Mouse (Mus musculus) gastrocnemius, postnatal 10 days (tissue): Measurements from ENCODE around the gene Frmd4b. TPM values are rescaled to one million over a fixed set of nuclear protein-coding genes. Genes with fewer than 3 reads are reported as not detected.
"Not testable (repeated sequence)": the region's sequence is repeated elsewhere in the genome, so short reads cannot be mapped to it uniquely, and the experiment has no call there.

Experiments used
- DNase-seq: peaks from one replicate; pipeline ENCODE4 v3.0.0; 2021; ENCODE audit warnings: mixed read lengths
- total RNA-seq, 2 experiments: library from RNA; stranded (reverse); gene quantifications; 2 replicates each; pipeline ENCODE4 v1.2.3; 2021

The Frmd4b gene
- total RNA-seq, 2 experiments from 2014 or later = 20.2 to 25.4 TPM

DNA sequence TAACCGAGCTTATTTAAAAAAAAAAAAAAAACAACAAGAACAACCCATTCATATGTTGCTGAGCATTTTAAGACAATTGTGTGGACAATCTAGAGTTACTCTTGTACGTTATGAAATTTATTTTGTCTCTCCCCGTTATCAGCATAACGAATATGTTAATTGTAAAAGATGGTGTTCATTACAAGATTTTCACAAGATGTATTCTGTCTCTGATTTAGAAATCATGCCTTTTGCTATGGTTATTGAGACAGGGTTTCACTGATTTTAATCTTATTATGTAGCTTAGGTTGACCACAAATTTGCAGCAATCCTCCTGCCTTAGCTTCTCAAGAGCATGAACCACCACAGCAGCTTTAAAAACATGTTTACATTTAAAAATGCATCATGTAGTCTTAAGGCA is 327.5 kb downstream of the Frmd4b start:
- DNase-seq = no peak

DNA sequence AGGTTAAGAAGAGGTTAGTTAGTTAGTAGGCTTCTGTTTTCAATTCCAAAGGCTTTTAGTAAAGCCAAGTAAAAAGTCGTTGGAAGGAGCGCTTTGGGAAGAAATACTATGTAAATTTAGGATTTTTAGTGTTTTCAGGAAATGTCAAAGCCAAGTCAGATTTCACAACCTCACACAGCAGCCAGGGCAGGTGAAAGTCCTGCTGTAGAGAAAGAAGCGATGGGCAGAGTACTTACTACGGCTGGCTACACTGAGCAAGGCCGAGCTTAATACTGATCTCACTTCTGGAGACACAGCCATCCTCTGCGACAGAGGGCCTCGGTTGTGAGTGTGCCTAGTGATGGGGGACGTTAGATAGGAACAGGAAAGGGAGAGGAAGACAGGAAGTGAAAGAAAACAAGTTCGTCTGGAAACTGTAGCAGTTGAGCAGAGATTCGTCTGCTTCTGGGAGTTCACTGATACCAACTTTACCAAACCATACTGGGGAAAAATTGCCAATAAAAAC is 328.0 kb downstream of the Frmd4b start:
- no peak for DNase-seq

DNA sequence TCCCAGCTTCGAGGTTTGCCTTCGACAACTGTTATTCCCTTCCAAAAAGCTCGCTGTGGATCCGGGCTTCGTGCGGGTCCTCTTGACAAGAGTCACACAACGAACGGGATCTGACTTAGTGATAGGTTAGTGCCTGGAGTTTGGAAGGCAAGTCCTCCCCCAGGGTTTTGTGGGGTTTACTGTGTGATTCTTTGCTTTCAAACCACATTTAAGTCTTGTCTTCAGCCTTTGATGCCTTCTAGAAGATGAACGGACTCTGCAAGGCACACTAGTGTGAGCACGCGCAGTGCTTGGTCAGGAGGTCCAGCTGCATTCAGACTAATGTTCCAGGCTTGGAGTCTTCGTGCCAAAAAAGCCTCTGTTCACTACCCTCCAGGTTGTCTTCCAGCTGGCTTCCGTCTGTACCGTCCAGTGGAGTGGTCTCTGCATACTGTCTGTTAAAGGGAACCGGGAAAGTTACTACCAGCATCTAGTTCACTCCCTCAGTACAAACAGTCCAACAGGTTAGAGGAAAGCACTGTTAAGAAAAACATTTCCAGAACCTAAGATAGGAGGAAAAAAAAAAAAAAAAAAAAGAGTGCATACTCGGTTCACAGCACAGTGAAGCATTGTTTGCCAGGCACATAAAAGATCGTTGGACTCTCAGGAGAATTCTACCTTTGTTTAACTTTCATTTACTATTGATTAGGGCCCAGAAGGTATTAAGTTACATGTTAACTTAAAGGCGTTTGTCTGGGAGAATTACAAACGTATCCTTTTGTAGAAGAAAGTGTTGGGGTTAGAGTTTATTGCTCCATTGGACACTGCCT is 329.1 kb downstream of the Frmd4b start:
- DNase-seq = no peak

DNA sequence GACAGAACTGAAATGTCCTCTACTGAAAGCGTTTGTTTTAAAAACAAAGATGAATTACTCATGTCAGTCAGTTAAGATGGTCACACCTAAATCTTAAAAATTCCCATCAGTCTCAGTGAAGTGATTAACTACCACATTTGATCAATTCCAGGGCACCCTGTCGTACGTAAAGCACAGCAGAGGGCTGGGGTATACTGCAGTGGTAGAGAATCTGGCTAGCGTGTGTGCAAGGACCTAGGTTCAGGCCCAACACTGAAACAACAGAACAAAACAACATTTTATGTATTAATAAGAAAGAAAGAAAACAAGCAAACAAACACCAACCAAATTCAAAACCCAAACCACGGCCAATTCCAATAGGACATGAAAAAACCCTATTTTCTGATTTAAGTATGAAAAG is 331.0 kb downstream of the Frmd4b start:
- DNase-seq = no peak

DNA sequence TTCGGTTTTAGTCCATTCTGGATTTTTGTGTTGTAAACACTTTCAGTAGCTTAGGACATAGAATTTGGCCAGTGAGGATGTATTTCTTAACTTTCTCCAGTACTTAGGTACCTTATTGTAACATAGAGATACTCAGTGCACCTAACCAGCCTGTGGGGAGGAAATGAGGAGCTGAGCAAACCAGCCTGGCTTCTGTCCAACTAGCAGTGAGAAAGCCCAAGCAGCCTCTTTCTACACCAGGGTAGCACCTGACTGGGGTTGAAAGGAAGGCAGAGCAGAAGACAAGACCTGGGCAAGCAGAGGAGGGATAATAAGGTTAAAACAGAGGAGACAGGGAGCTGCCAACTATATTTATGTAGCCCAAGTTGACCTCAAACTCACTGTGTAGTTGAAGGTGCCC is 333.7 kb downstream of the Frmd4b start:
- no peak for DNase-seq

DNA sequence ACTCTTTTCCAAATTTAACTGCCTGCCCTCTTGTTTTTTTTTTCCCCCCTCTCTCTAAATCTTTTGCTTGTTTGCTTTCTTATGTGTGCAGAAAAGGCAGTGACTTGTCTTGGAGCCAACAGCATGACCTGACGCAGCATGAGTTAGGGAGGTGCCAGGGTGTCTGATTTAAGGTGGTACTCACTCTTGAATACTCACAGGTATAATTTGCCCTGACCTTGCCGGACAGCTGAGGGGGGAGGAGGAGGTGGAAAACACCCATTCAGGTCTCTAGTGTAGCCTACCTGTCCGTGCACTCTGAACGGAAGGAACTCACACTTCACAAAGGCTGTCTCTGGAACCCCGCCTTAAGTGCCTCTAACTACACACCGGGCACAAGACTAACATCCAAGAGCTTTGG is 338.5 kb downstream of the Frmd4b start:
- DNase-seq = no peak

DNA sequence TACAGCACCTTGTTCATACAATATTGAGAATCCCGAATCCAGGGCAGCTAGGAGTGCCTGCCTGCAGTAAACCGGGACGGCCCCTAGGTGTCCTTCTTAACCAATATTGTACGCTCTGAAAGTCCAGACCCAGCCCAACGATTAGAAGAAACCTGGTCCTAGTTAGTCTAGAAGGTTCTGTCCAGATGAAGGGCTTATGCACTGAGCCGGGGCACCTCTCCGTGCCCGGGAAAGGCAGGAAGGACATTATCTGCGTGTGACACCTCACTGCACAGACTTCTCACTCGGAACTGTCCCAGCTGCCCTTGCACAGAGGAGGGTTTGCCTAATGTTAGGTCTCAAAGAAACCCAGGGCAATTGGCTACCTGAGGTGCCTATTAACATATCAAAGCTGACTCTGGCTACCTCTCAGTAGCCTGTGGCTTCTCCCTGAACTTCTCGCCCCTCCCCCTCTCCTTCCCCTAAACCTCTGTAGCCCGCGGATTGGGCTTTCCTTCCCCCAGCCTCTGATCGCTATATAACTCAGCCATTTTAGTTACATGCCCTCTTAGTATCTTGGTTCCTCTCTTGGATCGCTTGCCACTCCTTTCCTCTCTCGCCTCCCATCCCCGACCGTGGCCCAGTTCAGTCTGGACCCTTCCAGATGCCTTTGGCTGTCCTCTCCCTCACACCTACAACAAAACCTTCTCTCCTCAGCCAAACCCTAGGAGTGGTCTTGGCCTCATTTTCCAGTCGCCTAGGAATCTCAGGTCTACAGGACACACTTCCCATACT is 339.1 kb downstream of the Frmd4b start:
- peak; percentile 75 for DNase-seq

DNA sequence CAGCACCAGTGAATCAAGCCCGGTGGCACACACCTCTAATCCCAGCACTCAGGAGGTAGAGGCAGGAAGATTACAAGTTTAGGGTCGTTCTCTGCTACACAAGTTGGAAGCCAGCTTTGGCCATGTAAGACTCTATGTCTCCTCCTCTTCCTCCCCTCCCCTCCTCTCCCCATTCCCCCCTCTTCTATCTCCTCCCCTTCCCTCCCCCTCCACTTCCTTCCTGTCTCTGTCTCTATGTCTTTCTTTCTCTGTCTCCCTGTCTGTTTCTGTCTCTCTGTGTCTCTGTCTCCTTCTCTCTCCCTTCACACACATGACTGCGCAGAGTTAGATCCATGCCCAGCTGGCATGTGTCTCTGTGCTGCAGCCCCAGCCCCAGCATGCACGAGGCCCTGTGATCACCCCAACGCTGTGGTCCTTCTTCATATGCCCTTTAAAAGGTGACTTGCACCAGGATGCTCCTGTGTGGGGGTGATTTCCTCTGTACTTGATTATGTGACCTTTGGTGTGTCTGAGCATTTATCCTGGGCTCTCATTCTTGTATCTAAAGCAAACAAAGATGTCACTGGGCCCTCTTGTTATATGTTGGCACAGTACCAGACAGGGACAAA is 340.3 kb downstream of the Frmd4b start:
- DNase-seq = no peak

DNA sequence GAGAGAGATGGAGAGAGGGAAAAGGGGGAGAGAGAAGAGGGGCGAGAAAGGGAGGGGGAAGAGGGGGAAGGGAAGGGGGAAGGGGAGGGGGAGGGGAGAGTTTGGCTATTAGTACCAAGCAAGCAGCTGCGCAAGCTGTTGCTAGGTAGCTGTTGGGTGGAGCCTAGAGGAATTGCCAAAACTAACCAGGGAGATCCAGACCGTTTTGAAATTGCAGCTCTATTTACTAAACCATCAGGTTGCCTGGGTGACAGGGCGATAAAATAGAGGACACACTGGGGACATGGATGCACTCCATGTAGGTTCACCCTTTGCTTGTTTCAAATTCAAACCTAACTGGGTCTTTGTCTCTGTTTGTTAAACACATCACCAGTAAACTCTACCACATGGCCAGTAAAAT is 341.0 kb downstream of the Frmd4b start:
- DNase-seq = no peak

DNA sequence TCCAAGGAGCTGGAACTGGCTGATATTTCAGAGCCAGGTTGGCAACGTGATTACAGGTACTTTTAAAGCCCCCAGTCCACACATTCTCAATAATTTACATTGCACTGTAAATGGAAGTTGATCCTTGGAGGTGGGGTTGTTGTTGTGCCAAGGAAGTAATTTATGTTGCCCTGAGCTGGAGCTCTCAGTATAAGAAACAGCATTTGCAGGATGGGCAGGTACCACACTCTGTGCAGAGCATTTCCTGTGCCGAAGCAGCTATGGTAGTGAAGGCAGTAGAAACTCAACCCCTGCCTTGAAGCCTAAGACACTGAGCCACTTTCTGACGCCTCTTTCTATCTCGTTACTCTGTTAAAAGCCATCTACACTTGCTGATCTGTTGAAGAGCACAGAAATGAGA is 341.6 kb downstream of the Frmd4b start:
- DNase-seq = no peak

DNA sequence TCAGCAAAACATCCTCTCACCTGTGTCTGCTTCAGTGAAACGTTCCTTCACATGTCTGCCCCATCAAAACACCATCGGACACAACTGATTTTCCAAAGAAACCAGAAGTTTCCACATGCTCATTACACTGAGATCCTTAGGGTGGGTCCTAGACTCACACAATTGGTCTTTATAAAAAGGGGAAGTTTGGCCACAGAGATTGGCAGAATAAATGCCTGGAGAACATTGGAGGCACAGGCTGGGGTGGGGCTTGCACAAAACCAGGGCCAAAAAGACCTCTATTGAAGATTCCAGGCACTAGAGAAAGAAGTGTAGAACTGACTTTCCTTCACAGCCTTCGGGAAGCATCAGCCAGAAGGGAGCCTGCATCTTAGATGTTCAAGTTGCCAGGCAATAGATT is 343.6 kb downstream of the Frmd4b start:
- no peak for DNase-seq

DNA sequence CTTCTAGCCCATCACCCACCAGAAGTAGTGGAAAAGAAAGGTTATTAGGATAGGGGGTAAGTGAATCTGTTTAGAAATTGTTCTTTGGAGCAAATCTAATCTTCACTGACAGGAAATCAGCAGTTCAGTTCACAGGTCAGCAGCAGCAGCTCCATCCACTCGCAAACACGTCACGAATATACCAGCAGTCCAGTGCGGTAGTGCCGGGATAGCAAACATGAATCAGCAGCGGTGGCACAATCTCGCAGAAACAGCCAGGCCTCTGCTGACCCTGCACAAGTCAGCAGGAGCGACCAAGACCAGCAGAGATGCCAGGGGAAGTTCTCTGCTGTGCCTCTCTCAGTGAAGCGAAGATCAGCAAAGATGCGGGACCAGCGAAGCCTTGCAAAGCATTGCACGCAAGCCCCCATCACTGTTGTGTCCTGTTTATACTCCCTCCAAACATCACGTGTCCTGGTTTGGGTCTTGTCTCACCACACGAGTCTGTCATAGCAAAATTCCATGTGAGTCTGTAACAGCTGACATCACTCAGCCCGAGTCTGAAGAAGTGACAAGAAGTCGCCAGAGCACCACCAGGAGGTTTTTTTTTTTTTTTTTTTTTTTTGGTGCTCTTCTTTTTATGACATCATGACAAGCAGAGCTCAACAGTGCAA is 344.2 kb downstream of the Frmd4b start:
- DNase-seq = no peak

DNA sequence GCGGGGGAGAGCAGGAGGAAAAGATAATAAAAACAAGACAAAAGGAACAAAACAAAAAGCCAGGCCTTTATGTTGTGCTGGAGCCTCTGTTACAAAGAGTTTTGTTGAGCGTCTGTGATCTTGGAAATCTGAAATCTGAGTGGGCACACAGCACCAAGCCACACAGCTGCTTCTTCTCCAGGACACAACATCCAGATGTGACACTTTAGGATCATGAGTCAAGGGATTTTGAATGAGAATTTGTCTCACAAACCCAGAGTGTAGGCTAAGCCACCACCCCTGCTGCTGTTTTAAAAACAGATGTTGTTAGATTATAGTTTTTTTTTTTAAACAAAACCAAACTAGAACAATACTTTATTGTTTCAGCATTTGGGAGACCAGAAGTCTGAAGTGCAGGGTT is 345.0 kb downstream of the Frmd4b start:
- no peak for DNase-seq

DNA sequence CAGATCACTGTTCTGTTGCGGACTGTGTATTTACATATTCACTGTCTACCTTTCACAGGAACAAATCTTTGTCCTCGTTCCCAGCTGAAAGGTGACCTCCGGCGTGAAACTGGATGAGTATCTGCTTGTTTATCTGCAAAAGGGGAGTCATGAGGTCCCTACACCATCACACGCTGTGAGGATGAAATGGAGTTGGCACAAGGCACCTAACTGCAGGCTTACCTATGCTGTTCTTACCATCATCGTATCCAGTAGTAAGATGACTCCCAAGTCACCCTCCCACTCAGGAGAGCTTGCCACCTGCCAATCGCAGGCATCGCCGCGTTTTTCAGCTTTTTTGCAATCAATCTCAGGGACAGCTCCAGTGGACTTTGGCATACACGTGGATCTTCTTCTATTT is 347.7 kb downstream of the Frmd4b start:
- no peak for DNase-seq

DNA sequence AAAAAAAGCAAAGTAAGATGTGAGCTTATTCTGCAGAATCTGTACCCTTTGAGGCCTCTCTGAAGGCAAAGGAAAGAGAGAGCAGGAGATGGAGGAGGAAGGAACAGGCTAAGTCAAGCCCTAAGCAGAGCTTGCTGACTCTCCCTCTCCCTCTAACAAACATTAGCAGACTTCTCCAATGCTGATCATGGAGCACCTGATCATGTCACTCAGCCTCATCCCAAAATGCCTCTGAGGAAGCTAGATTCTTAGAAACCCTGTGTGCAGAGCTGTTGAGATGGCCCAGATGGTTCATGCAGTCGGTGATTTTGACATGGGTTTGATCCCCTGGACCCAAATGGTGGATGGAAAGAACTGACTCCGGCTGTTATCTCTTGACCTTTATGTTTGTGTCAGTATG is 350.2 kb downstream of the Frmd4b start:
- DNase-seq = no peak

DNA sequence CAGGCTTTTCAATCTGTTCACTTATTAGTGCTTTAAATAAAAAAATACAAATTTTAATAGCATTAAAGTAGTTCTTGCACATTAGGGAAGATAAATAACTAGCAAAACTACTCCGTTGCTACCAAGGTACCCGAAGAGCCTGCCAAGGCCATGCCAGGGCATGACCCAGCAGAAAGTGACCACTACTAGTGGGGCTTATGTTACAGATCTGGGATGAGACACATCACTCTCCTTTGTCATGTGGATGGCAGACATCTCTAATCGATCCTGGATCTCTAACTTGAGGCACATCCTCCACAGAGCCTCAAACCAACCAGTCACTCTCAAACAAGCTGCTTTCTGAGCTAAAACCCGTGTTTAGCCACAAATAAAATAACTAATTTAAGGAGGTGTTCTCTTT is 350.7 kb downstream of the Frmd4b start:
- no peak for DNase-seq

DNA sequence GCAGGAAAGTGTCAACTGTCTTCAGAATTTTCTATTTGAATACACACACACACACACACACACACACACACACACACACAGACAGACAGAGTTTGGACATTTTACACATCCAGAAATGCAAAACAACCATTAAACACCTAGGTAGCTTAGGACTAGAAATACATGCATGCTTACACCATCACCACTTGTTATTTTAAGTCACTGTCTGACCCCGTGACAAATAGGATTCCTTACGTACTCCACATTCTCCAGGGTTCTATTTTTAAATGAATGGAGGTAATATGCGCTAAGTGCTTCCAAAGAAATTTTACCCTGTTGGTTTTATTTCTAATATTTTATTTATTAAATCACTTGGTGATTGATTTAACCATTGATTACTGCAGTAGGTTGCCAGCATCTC is 351.6 kb downstream of the Frmd4b start:
- no peak for DNase-seq

DNA sequence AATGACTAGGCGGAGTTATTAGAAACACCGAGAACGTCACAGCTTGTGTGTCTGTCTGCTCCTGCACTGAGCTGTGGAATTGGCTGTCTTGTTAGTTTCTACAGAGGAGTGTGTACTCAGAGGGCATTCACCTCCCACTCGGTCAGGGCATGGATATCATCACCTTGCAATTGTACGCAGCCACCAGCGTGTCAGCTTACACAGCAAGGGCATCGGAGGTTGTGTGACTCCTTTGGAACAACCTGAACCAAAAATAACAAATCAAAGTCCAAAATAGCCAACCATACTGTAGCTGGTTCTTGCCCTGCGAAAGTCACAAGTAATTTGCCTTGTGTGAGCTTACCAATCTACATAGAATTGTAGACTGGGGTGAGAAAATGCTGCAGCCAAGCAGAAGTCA is 352.1 kb downstream of the Frmd4b start:
- no peak for DNase-seq

DNA sequence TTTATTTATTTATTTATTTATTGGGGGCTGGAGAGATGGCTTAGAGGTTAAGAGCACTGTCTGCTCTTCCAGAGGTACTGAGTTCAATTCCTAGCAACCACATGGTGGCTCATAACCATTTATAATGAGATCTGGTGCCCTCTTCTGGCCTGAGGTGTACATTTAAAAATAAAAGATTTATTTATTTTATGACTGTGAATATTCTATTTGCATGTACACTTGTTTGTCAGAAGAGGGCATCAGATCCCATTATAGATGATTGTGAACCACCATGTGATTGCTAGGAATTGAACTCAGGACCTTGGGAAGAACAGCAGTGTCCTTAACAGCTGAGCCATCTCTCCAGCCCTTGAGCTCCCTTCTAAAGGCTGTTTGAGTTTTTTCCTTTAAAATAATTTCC is 353.6 kb downstream of the Frmd4b start:
- not testable (repeated sequence) for DNase-seq

DNA sequence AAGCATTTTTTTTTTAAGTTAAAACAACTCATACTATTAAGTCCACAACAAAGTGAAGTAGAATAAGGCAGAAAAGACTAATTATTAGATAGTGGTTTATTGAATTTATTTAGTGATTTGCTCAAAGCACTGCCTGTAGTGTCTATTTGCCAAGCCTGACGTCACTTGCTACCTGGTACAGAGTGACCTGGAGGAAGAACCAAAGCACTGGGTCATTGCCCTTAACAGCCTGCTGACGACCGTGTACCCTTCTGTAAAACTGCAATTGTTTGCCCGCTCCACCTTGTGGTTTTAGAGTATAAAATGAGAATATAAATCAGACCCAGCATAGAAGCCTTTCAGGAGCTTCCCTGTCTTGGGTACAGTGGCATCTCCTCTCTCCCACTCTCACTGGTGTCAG is 355.1 kb downstream of the Frmd4b start:
- DNase-seq = no peak

DNA sequence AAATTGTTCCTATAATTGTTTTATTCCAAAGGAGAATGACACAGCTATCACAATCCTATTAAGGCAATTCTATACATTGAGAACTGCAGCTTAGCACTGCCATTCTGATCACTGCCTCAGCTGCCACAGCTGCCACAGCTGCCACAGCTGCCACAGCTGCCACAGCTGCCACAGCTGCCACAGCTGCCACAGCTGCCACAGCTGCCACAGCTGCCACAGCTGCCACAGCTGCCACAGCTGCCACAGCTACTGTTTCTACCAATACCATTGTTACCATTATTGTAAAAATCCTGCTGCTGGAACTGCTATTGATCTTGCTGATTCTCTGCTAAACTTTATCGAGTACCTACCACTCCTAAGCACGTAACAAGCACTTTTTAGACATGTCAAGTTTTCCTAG is 357.4 kb downstream of the Frmd4b start:
- not testable (repeated sequence) for DNase-seq

DNA sequence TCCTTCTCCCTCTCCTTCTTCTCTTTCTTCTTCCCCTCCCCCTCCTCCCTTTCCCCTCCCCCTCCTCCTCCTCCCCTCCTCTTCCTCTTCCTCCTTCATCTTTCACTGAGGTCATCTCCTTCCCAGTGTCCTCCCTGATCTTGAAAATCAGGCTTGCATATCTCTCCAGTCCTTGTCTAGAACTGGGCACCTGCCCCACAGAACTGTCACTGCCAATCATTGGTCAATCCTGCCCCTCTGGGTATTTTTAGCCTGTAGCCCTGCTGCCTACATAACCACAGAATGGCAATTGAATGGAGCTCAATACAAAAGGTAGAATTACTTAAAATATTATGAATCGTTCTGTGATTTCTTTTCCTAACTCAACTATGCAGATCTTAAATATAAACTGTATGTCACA is 358.9 kb downstream of the Frmd4b start:
- no peak for DNase-seq
